Mouse (Mus musculus) G1E (cell line): ENCODE results near the gene Brip1. TPM values are rescaled to one million over a fixed set of nuclear protein-coding genes. Genes with fewer than 3 reads are reported as not detected.

Experiments
- ATAC-seq: 2 replicates; pipeline ENCODE4 v1.8.0; 2016; ENCODE audit warnings: mild to moderate bottlenecking; ENCODE audit not compliant: insufficient number of reproducible peaks, poor library complexity, low FRiP score, severe bottlenecking; ENCODE audit errors: extremely low read depth
- DNase-seq: peaks from one replicate; pipeline ENCODE4 v3.0.0; 2012; ENCODE audit warnings: low spot score
- H3K27me3 ChIP-seq: 2 replicates; pipeline ENCODE4 v1.6.1; 2012; ENCODE audit warnings: mild to moderate bottlenecking, low read length, inconsistent platforms; ENCODE audit not compliant: insufficient read depth
- H3K36me3 ChIP-seq: replicated peaks from 2 replicates; pipeline ENCODE3; 2012; ENCODE audit warnings: mild to moderate bottlenecking, inconsistent platforms
- H3K4me1 ChIP-seq: 2 replicates; pipeline ENCODE4 v1.6.1; 2012; ENCODE audit warnings: low read depth, low read length, inconsistent platforms, mixed read lengths; ENCODE audit not compliant: insufficient read depth
- H3K4me3 ChIP-seq: 2 replicates; pipeline ENCODE4 v1.5.1; 2012; ENCODE audit warnings: low read depth, mild to moderate bottlenecking, inconsistent platforms, low read length, moderate library complexity, mixed read lengths
- H3K9me3 ChIP-seq: replicated peaks from 2 replicates; pipeline ENCODE4 v1.6.1; 2012; ENCODE audit warnings: inconsistent platforms
- CTCF ChIP-seq: IDR thresholded peaks from 2 replicates; pipeline ENCODE4 v1.5.1; 2012; ENCODE audit warnings: low read depth, low read length, inconsistent platforms, mixed read lengths
- GATA1 ChIP-seq: IDR thresholded peaks from 2 replicates; pipeline ENCODE4 v1.6.1; 2012; ENCODE audit warnings: borderline replicate concordance, low read length, inconsistent platforms, mixed read lengths
- GATA2 ChIP-seq: IDR thresholded peaks from 2 replicates; pipeline ENCODE4 v1.6.1; 2012; ENCODE audit warnings: low read depth, low read length, inconsistent platforms, borderline replicate concordance
- POLR2AphosphoS5 ChIP-seq: IDR thresholded peaks from 2 replicates; pipeline ENCODE4 v1.6.1; 2012; ENCODE audit warnings: low read depth, low read length, inconsistent platforms; ENCODE audit not compliant: insufficient replicate concordance
- TAL1 ChIP-seq: conservative IDR thresholded peaks from 2 replicates; pipeline ENCODE4 v1.6.1; 2012; ENCODE audit warnings: low read depth, low read length, inconsistent platforms, mixed read lengths
- polyA plus RNA-seq: library from polyadenylated mRNA; stranded (reverse); fragments of >175 nt; gene quantifications from 2 replicates; pipeline ENCODE4 v1.2.3, GENCODE M21; 2012
- total RNA-seq, 2 experiments: library from RNA; stranded (forward) in 1 of 2; stranded (reverse) in 1 of 2; fragments of 200-1000 nt in 1 of 2; fragments of >200 nt in 1 of 2; fragmentation: Nextera tagmentation in 1 of 2; gene quantifications; 2 replicates each; pipeline ENCODE4 v1.2.3; 2014 to 2017

The Brip1 gene
- total and polyA plus RNA-seq, 3 experiments: 1.1 to 23.0 (median 22.2) TPM

GRCm38 (mm10) chr11:86175833-86176232 lies 25.2 kb downstream of the Brip1 start:
- no peaks in the 10 kb centered on the region for H3K27me3 ChIP-seq
- ATAC-seq (no peak), DNase-seq (no peak)
- no peaks in the 10 kb centered on the region for H3K9me3 ChIP-seq
- no peak overlapping the region for H3K4me3 ChIP-seq
- H3K4me1 ChIP-seq: no peaks in the 10 kb centered on the region
- TF ChIP-seq GATA1 (no peak), CTCF (no peak), GATA2 (no peak), TAL1 (no peak), POLR2AphosphoS5 (no peak)
- peaks cover 17% of the 10 kb centered on the region for H3K36me3 ChIP-seq

GRCm38 (mm10) chr11:86174173-86174572 lies 26.8 kb downstream of the Brip1 start:
- Histone ChIP-seq H3K4me1 (no peaks in the 10 kb centered on the region), H3K4me3 (no peak overlapping the region), H3K27me3 (no peaks in the 10 kb centered on the region), H3K9me3 (no peaks in the 10 kb centered on the region), H3K36me3 (peaks cover 28% of the 10 kb centered on the region)
- DNase-seq (no peak), ATAC-seq (no peak)
- no peak for TF ChIP-seq TAL1
- no peak for TF ChIP-seq POLR2AphosphoS5
- TF ChIP-seq CTCF: no peak
- no peak for TF ChIP-seq GATA2
- TF ChIP-seq GATA1: no peak

GRCm38 (mm10) chr11:86170743-86171142 lies 30.2 kb downstream of the Brip1 start:
- ATAC-seq (no peak), DNase-seq (no peak)
- Histone ChIP-seq H3K27me3 (no peaks in the 10 kb centered on the region), H3K9me3 (no peaks in the 10 kb centered on the region), H3K36me3 (peaks cover 41% of the 10 kb centered on the region), H3K4me1 (no peaks in the 10 kb centered on the region), H3K4me3 (no peak overlapping the region)
- TF ChIP-seq POLR2AphosphoS5 (no peak), CTCF (no peak), GATA1 (no peak), TAL1 (no peak), GATA2 (no peak)

- DNase-seq (no peak), ATAC-seq (no peak)
- Histone ChIP-seq H3K27me3 (no peaks in the 10 kb centered on the region), H3K36me3 (peaks cover 9% of the 10 kb centered on the region), H3K4me3 (no peak overlapping the region), H3K4me1 (no peaks in the 10 kb centered on the region), H3K9me3 (no peaks in the 10 kb centered on the region)
- TF ChIP-seq POLR2AphosphoS5 (no peak), CTCF (no peak), GATA2 (no peak), GATA1 (no peak), TAL1 (no peak)
Measured at GRCm38 (mm10) chr11:86160251-86160650, 40.7 kb downstream of the Brip1 start.

- no peak overlapping the region for H3K4me3 ChIP-seq
- DNase-seq (no peak), ATAC-seq (no peak)
- H3K9me3 ChIP-seq: no peaks in the 10 kb centered on the region
- peaks cover 10% of the 10 kb centered on the region for H3K36me3 ChIP-seq
- H3K4me1 ChIP-seq: no peaks in the 10 kb centered on the region
- H3K27me3 ChIP-seq: no peaks in the 10 kb centered on the region
- TF ChIP-seq GATA1 (no peak), CTCF (no peak), TAL1 (no peak), GATA2 (no peak), POLR2AphosphoS5 (no peak)
Measured at GRCm38 (mm10) chr11:86158950-86159349, 42.0 kb downstream of the Brip1 start.

GRCm38 (mm10) chr11:86155638-86156037 lies 45.4 kb downstream of the Brip1 start:
- no peaks in the 10 kb centered on the region for H3K4me1 ChIP-seq
- peaks cover 23% of the 10 kb centered on the region for H3K36me3 ChIP-seq
- H3K4me3 ChIP-seq: no peak overlapping the region
- TF ChIP-seq GATA2: no peak
- no peak for TF ChIP-seq CTCF
- no peak for TF ChIP-seq GATA1
- no peak for TF ChIP-seq TAL1
- TF ChIP-seq POLR2AphosphoS5: no peak
- no peak for ATAC-seq
- H3K9me3 ChIP-seq: no peaks in the 10 kb centered on the region
- DNase-seq: no peak
- H3K27me3 ChIP-seq: no peaks in the 10 kb centered on the region
